Mouse (Mus musculus): Measurements from ENCODE around the gene Mas1. TPM values are rescaled to one million over a fixed set of nuclear protein-coding genes. Genes with fewer than 3 reads are reported as not detected.

Gene Mas1
- polyA plus RNA-seq (2012; rRNA removed) = not detected in 2 replicates

DNA sequence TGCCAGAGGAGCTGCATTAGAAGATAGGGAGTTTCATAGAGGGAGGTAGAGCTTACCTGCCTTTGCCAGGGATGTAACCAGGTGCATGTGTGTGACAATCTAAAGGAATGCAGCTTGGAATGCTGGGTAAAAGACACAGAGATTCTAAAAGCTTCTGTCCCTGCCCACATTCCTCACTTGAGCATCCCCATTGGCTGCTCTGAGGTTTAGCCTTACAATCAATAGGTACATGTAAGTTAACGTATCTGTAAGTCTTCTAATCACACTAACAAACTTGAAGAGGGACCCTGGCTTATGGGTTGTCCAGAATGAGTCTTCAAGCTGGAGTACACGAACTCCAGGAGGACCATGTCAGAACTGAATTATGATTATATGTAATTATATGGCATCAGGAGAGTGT lies at the start of gene Mas1:
TSS of gene Mas1 (minus strand) at position 101 of the 400 bp plus-strand sequence.
- Histone ChIP-seq H3K27me3 (ENCODE audit: control insufficient read depth, insufficient read depth, low read length) (no peaks in the 10 kb centered on the region), H3K4me3 (ENCODE audit: low read depth, low read length) (no peak within 1 kb of the TSS), H3K36me3 (ENCODE audit: control insufficient read depth, insufficient read depth, low read length) (no peaks in the 10 kb centered on the region), H3K27ac (ENCODE audit: insufficient read depth, low read depth, low read length) (no peak within 1 kb of the TSS), H3K4me1 (ENCODE audit: control insufficient read depth, insufficient read depth, insufficient read length, low read length) (no peaks in the 10 kb centered on the region)
- TF ChIP-seq POLR2A (IDR thresholded peaks at IDR 0.05; ENCODE audit: low read depth, low read length) (no peak), CTCF (IDR thresholded peaks at IDR 0.05; ENCODE audit: extremely low read depth, insufficient read length, insufficient replicate concordance, low read depth, low read length) (no peak)
- WGBS = 41% methylated on average over 2 of the region's 2 CpGs

GRCm38 (mm10) chr17:12916588-12917380 lies 48.8 kb upstream of the Mas1 start:
- WGBS = under 1% methylated on average over 40 of the region's 40 CpGs

GRCm38 (mm10) chr17:12915881-12916583 lies 48.1 kb upstream of the Mas1 start, which contains the start of gene Mrpl18:
Gene Mrpl18, minus strand, starts transcription at chr17:12916345.
- Histone ChIP-seq H3K36me3 (ENCODE audit: control insufficient read depth, insufficient read depth, low read length) (peaks cover 38% of the 10 kb centered on the region), H3K4me3 (ENCODE audit: low read depth, low read length) (peak within 1 kb of the TSS; percentile 83), H3K27me3 (ENCODE audit: control insufficient read depth, insufficient read depth, low read length) (no peaks in the 10 kb centered on the region), H3K27ac (ENCODE audit: insufficient read depth, low read depth, low read length) (peak within 1 kb of the TSS; percentile 80), H3K4me1 (ENCODE audit: control insufficient read depth, insufficient read depth, insufficient read length, low read length) (no peaks in the 10 kb centered on the region)
- TF ChIP-seq POLR2A (IDR thresholded peaks at IDR 0.05; ENCODE audit: low read depth, low read length) = peak; percentile 60
- TF ChIP-seq CTCF (IDR thresholded peaks at IDR 0.05; ENCODE audit: extremely low read depth, insufficient read length, insufficient replicate concordance, low read depth, low read length) = no peak
- under 1% methylated on average over 56 of the region's 56 CpGs for WGBS

More at GRCm38 (mm10) chr17:12916588-12917380, 48.8 kb upstream of the Mas1 start:
- H3K27me3 ChIP-seq (ENCODE audit: control insufficient read depth, insufficient read depth, low read length) = no peaks in the 10 kb centered on the region
- peaks cover 36% of the 10 kb centered on the region for H3K36me3 ChIP-seq (ENCODE audit: control insufficient read depth, insufficient read depth, low read length)
- H3K27ac ChIP-seq (ENCODE audit: insufficient read depth, low read depth, low read length) = peak overlapping the region; percentile 80
- no peaks in the 10 kb centered on the region for H3K4me1 ChIP-seq (ENCODE audit: control insufficient read depth, insufficient read depth, insufficient read length, low read length)
- TF ChIP-seq CTCF (IDR thresholded peaks at IDR 0.05; ENCODE audit: extremely low read depth, insufficient read length, insufficient replicate concordance, low read depth, low read length) (no peak), POLR2A (IDR thresholded peaks at IDR 0.05; ENCODE audit: low read depth, low read length) (no peak)
- peak overlapping the region; percentile 83 for H3K4me3 ChIP-seq (ENCODE audit: low read depth, low read length)

DNA sequence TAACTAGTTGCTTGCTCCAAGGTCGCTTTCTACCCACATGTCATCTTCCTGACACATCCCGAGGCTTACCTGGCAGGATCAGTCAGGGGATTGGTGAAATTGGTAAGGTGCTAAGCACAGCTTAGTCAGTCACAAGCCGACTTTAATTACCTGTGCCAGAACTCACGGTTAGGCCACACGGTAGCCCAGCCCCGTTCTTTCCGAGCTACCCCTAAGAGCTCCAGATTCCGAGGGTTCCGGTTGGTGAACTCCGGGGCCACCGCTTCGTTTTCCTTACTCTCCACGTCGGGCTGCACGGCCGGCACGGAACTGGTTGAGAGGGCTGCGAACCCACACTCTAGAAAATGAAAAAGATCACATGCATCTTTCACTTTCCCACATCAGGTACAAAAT lies 47.5 kb upstream of the Mas1 start, which contains the start of gene Tcp1:
TSS of gene Tcp1 (plus strand) at position 214 of the 393 bp plus-strand sequence.
- TF ChIP-seq CTCF (IDR thresholded peaks at IDR 0.05; ENCODE audit: extremely low read depth, insufficient read length, insufficient replicate concordance, low read depth, low read length) = no peak
- TF ChIP-seq POLR2A (IDR thresholded peaks at IDR 0.05; ENCODE audit: low read depth, low read length) = no peak
- H3K4me3 ChIP-seq (ENCODE audit: low read depth, low read length) = peak within 1 kb of the TSS; percentile 83

GRCm38 (mm10) chr17:12910391-12910790 lies 42.4 kb upstream of the Mas1 start:
- 81% methylated on average over 8 of the region's 8 CpGs for WGBS
- H3K4me3 ChIP-seq (ENCODE audit: low read depth, low read length) = no peak overlapping the region
- H3K4me1 ChIP-seq (ENCODE audit: control insufficient read depth, insufficient read depth, insufficient read length, low read length) = no peaks in the 10 kb centered on the region
- TF ChIP-seq CTCF (IDR thresholded peaks at IDR 0.05; ENCODE audit: extremely low read depth, insufficient read length, insufficient replicate concordance, low read depth, low read length) = no peak
- no peak for TF ChIP-seq POLR2A (IDR thresholded peaks at IDR 0.05; ENCODE audit: low read depth, low read length)
- H3K27ac ChIP-seq (ENCODE audit: insufficient read depth, low read depth, low read length) = no peak overlapping the region
- peaks cover 42% of the 10 kb centered on the region for H3K36me3 ChIP-seq (ENCODE audit: control insufficient read depth, insufficient read depth, low read length)
- no peaks in the 10 kb centered on the region for H3K27me3 ChIP-seq (ENCODE audit: control insufficient read depth, insufficient read depth, low read length)

More for the DNA sequence above, 47.5 kb upstream of the Mas1 start, which contains the start of gene Tcp1:
- Histone ChIP-seq H3K4me1 (ENCODE audit: control insufficient read depth, insufficient read depth, insufficient read length, low read length) (no peaks in the 10 kb centered on the region), H3K36me3 (ENCODE audit: control insufficient read depth, insufficient read depth, low read length) (peaks cover 40% of the 10 kb centered on the region), H3K27me3 (ENCODE audit: control insufficient read depth, insufficient read depth, low read length) (no peaks in the 10 kb centered on the region), H3K27ac (ENCODE audit: insufficient read depth, low read depth, low read length) (peak within 1 kb of the TSS; percentile 80)
- 1% methylated on average over 18 of the region's 18 CpGs for WGBS

DNA sequence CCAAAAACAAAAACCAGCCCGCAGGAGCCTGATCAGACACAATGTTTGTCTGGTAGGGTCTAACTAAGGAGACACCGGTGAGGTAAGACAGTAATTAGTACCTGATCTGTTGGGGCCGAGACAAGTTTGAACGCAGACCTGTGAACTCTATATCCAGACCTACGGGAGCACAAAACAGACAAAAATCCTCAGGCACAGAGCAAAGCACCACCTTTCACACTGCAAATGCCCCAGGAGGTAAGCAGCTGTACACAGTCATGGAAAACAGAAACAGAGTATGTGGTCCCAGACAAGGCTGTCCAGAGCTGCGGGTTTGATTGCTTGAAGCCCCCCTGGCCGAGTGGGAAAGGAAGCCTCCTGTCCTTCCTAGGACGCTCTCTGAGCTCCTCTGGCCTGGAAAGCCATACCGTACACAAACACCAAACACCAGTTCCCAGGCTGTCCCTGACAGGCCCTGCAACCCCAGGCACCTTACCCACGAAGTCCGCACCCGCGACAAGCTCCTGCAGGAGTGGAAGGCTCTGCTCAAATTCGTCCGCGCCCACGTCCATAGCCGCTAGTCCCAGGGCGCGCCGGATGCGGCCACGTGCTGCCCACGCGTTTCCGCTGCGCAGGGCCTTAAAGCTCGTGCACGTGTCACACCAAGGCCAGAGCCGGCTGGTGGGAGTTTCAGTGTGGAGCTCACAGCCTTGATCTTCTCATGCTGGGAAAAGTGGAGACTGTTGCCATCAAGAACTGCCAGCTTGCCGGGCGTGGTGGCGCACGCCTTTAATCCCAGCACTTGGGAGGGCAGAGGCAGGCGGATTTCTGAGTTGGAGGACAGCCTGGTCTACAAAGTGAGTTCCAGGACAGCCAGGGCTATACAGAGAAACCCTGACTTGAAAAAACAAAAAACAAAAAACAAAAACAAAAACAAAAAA lies 41.7 kb upstream of the Mas1 start, which contains the start of gene Pnldc1:
TSS of gene Pnldc1 (minus strand) at position 870 of the 920 bp plus-strand sequence.
- WGBS = 87% methylated on average over 35 of the region's 35 CpGs
- no peak for TF ChIP-seq POLR2A (IDR thresholded peaks at IDR 0.05; ENCODE audit: low read depth, low read length)
- no peak for TF ChIP-seq CTCF (IDR thresholded peaks at IDR 0.05; ENCODE audit: extremely low read depth, insufficient read length, insufficient replicate concordance, low read depth, low read length)
- no peaks in the 10 kb centered on the region for H3K27me3 ChIP-seq (ENCODE audit: control insufficient read depth, insufficient read depth, low read length)
- no peaks in the 10 kb centered on the region for H3K4me1 ChIP-seq (ENCODE audit: control insufficient read depth, insufficient read depth, insufficient read length, low read length)
- no peak within 1 kb of the TSS for H3K27ac ChIP-seq (ENCODE audit: insufficient read depth, low read depth, low read length)
- H3K4me3 ChIP-seq (ENCODE audit: low read depth, low read length) = no peak within 1 kb of the TSS
- peaks cover 46% of the 10 kb centered on the region for H3K36me3 ChIP-seq (ENCODE audit: control insufficient read depth, insufficient read depth, low read length)
